Mouse (Mus musculus) embryonic stem cell, embryonic (primary cell): Measurements from ENCODE around the gene Hoxb3.

ENCODE experiments used
- CTCF ChIA-PET, 4 experiments: fragments of 300-600 bp in 2 of 4; fragments of 350-600 bp in 2 of 4; sonication (Branson Sonifier 250); formaldehyde crosslinking; loops; one replicate each; lab custom pipeline; 2022; ENCODE audit warnings: inconsistent platforms in 2 of 4; lab: Charles Lee
- POLR2A ChIA-PET, 4 experiments: fragments of 300-600 bp in 2 of 4; fragments of 350-600 bp in 2 of 4; sonication (Branson Sonifier 250); formaldehyde crosslinking; loops; one replicate each; lab custom pipeline; 2022; ENCODE audit warnings: antibody characterized with exemption in 4 of 4, inconsistent platforms in 1 of 4; lab: Charles Lee

The Hoxb3 gene

GRCm38 (mm10) chr11:96317608-96318367 lies 5.3 kb upstream of the Hoxb3 start, which contains the start of gene Hoxb4:
TSS of gene Hoxb4 (plus strand) at chr11:96318267.
- ChIA-PET POLR2A (interaction anchor here in 1 of 4 experiments (1.0 kb wide), 1 partner anchor 14 kb away, joined by 3 read pairs; no protein-coding TSS in a partner anchor), CTCF (interaction anchor here in 2 of 4 experiments (0.6 to 0.7 kb wide), 2 partner anchors 15 to 216 kb away, joined by 3 read pairs; no protein-coding TSS in a partner anchor)

GRCm38 (mm10) chr11:96318368-96319070 lies 4.6 kb upstream of the Hoxb3 start:
- ChIA-PET POLR2A (interaction anchor here in 1 of 4 experiments (1.0 kb wide), 1 partner anchor 14 kb away, joined by 3 read pairs; no protein-coding TSS in a partner anchor), CTCF (no interaction called here)

DNA sequence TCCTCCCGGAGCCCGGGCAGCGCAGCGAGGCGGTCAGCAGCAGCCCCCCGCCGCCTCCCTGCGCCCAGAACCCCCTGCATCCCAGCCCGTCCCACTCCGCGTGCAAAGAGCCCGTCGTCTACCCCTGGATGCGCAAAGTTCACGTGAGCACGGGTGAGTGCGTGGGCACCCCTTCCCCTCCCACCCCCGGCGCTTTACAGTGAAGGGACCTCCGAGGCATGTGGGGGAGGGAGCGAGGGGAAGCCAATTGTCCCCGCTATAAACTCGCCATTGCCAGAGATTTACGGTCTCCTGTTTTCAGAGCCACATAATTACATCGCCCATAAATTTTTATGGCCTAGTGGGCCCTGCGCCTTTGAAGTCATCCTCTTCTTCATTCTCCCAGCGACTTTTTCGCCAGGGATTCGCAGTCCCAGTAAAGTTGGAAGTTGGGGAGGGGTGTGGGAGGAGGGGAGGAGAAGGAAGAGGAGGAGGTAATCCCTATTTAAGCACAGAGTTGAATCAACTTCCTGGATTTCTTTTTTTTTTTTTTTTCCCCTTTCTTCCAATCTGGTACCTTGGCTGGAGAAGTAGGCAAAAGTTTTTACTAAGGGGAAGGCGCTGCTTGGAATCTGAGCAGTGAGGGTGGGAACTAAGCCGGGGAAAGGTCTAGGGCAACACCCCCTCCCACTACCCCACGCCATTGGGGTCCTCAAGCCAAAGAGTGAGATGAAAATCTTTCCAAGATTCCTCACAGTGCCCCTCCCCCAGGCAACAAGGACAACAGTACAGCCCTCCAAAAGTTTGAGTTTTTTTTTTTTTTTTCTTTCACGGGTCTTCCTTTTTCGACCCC lies 3.8 kb upstream of the Hoxb3 start:
- CTCF ChIA-PET, result interaction anchor here in 1 of 4 experiments (0.6 kb wide), 1 partner anchor 12 kb away, joined by 3 read pairs; no protein-coding TSS in a partner anchor
- POLR2A ChIA-PET, result no interaction called here

DNA sequence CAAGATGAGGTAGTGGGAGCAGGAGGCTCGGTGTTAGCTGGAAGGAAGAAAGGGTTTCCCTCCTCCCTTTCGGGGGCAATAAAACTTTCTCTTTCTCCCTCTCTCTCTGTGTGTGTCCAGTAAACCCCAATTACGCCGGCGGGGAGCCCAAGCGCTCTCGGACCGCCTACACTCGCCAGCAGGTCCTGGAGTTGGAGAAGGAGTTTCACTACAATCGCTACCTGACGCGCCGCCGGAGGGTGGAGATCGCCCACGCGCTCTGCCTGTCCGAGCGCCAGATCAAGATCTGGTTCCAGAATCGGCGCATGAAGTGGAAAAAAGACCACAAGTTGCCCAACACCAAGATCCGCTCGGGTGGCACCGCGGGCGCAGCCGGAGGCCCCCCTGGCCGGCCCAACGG lies 3.2 kb upstream of the Hoxb3 start:
- POLR2A ChIA-PET, result no interaction called here
- CTCF ChIA-PET, result interaction anchor here in 1 of 4 experiments (0.6 kb wide), 1 partner anchor 12 kb away, joined by 3 read pairs; no protein-coding TSS in a partner anchor

DNA sequence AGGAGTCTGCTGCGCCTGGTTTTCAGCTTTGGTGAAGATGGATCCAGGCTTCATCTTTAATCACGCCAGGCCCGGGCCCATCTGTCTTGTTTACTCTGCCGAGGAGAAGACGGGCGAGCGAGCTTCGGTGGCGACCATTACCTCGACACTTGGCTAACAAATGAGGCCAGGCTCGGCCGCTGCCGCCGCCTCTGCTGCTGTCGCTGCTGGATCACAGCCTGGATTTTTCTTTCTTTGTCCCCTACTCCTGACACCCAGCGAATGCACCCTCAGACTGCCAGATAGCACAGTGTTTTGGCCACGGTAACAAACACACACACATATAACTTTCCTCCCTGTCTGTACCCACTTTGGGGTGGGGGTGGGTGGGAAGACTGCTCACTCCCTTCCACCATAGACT lies 2.4 kb upstream of the Hoxb3 start:
- ChIA-PET POLR2A (no interaction called here), CTCF (interaction anchor here in 1 of 4 experiments (0.5 to 0.6 kb wide), 2 partner anchors 84 to 377 kb away, joined by 4 read pairs; no protein-coding TSS in a partner anchor)

DNA sequence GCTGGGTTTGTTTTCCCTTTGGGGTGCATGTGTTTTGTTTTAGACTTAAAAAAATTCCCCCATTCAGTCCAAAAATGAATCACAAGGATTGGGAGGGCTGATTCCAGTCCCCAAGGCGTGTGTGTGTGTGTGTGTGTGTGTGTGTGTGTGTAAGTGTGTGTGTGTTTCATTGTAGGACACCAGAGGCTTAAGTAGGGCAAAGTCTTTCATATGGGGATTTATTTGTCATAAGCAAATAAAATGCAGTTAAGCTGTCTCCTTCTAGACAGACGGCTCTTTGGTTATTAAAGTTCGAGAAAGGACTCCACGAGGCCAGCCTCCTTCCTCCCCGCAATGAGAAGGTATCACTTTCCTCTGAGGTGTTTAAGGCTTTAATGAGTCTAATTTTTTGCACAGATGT lies 1.3 kb upstream of the Hoxb3 start:
- ChIA-PET CTCF (interaction anchor here in 3 of 4 experiments (0.6 to 1.1 kb wide), 4 partner anchors 10 to 240 kb away, joined by 3 to 5 read pairs (median 4); no protein-coding TSS in a partner anchor), POLR2A (interaction anchor here in 1 of 4 experiments (0.6 to 1.6 kb wide), 4 partner anchors 10 to 153 kb away, joined by 3 to 4 read pairs (median 3); no protein-coding TSS in a partner anchor)

DNA sequence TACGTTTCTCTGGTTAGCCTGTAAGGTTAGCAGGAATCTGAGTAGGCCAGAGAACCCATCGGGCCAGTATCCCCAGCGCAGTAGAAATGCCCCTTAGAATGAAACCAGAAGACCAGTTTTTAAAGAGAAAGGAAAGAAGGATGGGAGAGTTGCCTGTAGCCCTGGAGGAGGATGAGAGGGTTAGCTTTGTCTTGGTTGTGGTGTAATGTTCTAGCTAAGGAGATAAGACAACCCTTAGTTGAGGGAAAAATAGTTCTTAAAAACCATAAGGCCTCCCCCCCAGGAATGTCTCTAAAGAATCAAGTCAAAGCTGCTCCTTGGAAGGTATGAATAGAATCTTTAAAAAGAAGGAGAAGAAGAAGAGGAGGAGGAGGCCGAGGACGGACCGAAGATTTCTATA lies 388 bp upstream of the Hoxb3 start:
- ChIA-PET POLR2A (interaction anchor here in 2 of 4 experiments (0.7 to 1.6 kb wide), 4 partner anchors 9 to 64 kb away, joined by 3 to 4 read pairs (median 4); partner anchors contain the start of gene Hoxb5 (in 1 of the 2)), CTCF (interaction anchor here in 3 of 4 experiments (0.5 to 1.1 kb wide), 4 partner anchors 9 to 297 kb away, joined by 3 to 5 read pairs (median 4); no protein-coding TSS in a partner anchor)

DNA sequence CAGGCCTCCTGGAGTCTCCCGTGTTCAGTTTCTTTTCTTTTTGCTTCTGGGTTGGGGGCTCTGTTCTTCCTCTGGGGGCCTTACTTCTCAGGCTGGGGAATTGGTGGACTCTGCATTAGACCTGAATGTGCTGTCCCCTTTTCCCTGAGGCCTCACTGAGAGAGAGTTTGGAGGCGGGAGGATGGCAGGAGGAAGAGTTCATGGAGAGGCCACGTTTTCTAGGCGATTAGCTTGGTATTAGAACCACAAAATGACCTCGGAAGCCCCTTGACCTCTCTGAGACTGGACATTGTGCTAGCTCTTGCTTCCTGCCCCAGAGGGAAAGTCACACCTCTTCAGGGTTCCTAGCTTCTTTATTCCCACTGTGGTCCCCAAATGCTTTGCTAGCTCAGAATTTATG lies 999 bp downstream of the Hoxb3 start:
- ChIA-PET CTCF (interaction anchor here in 3 of 4 experiments (0.5 to 2.0 kb wide), 6 partner anchors 9 to 862 kb away, joined by 3 to 9 read pairs (median 4); no protein-coding TSS in a partner anchor), POLR2A (interaction anchor here in 1 of 4 experiments (0.7 to 1.3 kb wide), 3 partner anchors 10 to 320 kb away, joined by 3 to 4 read pairs (median 3); no protein-coding TSS in a partner anchor)

- ChIA-PET POLR2A (interaction anchor here in 1 of 4 experiments (0.6 to 0.9 kb wide), 3 partner anchors 9 to 111 kb away, joined by 4 to 7 read pairs (median 5); partner anchors contain the start of gene Hoxb5), CTCF (interaction anchor here (0.6 to 2.0 kb wide), 8 partner anchors 10 to 114 kb away, joined by 3 to 7 read pairs (median 5); no protein-coding TSS in a partner anchor)
Measured at GRCm38 (mm10) chr11:96324965-96325364, 1.8 kb downstream of the Hoxb3 start.

GRCm38 (mm10) chr11:96325747-96326212 lies 2.7 kb downstream of the Hoxb3 start:
- ChIA-PET CTCF (interaction anchor here in 2 of 4 experiments (0.6 to 2.0 kb wide), 2 partner anchors 31 to 47 kb away, joined by 5 to 7 read pairs; no protein-coding TSS in a partner anchor), POLR2A (interaction anchor here in 2 of 4 experiments (0.5 to 1.9 kb wide), 3 partner anchors 11 to 24 kb away, joined by 4 to 6 read pairs (median 5); partner anchors contain the start of gene Hoxb2 (in 1 of the 2))

DNA sequence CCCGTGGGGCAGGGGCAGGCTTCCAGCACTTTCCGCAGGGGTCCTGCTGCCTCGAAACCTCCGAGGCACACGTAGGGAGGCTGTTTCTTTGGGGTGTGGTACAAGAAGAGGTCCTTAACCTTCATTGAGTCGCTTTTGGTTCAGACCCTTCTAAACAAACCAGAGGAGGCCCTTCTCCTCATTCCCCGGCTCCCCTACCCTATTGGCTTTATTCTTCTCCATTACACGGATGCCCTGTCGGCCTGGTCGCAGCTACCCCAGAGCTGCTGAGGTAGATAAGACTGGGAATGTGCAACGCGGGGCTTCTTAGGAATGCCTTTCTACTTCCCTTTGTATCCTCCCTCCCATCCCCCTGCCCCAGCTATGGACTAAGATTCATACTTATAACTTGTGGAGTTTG lies 3.6 kb downstream of the Hoxb3 start:
- ChIA-PET POLR2A (interaction anchor here in 2 of 4 experiments (0.7 to 1.9 kb wide), 5 partner anchors 10 to 47 kb away, joined by 3 to 5 read pairs (median 3); no protein-coding TSS in a partner anchor), CTCF (interaction anchor here in 3 of 4 experiments (0.5 to 1.4 kb wide), 7 partner anchors 18 to 64 kb away, joined by 3 to 6 read pairs (median 3); partner anchors contain the start of gene Hoxb5 (in 1 of the 3))

- ChIA-PET CTCF (interaction anchor here in 3 of 4 experiments (0.5 to 1.4 kb wide), 5 partner anchors 17 to 65 kb away, joined by 3 to 4 read pairs (median 3); no protein-coding TSS in a partner anchor), POLR2A (interaction anchor here in 2 of 4 experiments (0.7 to 1.9 kb wide), 5 partner anchors 11 to 47 kb away, joined by 3 to 5 read pairs (median 3); no protein-coding TSS in a partner anchor)
Measured at GRCm38 (mm10) chr11:96327122-96327521, 4.0 kb downstream of the Hoxb3 start.

DNA sequence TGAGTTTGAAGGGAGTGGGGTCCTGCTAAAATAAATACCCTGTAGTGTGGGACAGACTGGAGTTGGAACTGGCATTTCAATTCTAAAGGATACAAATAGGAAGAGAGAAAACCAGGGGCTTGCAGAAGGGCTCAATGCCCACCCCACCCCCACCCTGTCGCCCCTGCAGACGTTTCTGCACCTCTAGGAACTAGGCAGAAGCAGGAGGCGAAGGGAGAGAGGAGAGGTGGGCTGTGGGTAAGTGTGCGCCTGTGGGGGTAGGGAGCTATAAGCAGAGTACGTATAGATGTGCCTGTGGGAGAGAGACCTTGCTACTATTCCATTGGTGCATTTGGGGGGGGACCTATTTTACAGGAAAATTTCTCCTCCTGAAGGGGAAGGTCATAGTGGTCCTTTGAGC lies 4.6 kb downstream of the Hoxb3 start:
- ChIA-PET CTCF (interaction anchor here in 1 of 4 experiments (1.4 kb wide), 1 partner anchor 25 kb away, joined by 3 read pairs; no protein-coding TSS in a partner anchor), POLR2A (no interaction called here)

DNA sequence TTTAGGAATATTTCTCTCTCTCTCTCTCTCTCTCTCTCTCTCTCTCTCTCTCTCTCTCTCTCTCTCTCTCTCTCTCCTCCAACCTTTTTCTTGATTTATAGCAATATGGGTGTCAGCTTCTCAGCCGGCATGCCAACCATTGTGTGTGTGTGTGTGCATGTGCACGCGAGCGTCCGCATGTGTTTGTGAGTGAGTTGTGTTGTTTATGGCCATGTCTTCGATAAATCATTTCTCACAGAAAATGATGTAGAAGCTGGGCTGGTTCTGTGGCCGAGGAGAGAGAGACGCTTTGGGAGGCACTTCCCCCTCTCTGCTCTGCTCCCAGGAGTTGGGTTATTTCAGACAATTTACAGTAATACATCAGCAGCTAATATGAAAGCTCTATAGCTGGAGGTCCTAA lies 5.5 kb downstream of the Hoxb3 start:
- POLR2A ChIA-PET, result interaction anchor here in 2 of 4 experiments (0.7 to 0.8 kb wide), 2 partner anchors 13 to 25 kb away, joined by 3 read pairs; no protein-coding TSS in a partner anchor
- CTCF ChIA-PET, result interaction anchor here in 1 of 4 experiments (1.1 kb wide), 1 partner anchor 50 kb away, joined by 3 read pairs; no protein-coding TSS in a partner anchor

- POLR2A ChIA-PET, result interaction anchor here in 2 of 4 experiments (0.8 to 2.5 kb wide), 6 partner anchors 9 to 18 kb away, joined by 3 to 12 read pairs (median 4); partner anchors contain the start of gene Hoxb4 (in 1 of the 2)
- CTCF ChIA-PET, result interaction anchor here in 2 of 4 experiments (0.6 to 1.1 kb wide), 6 partner anchors 10 to 260 kb away, joined by 3 to 4 read pairs (median 3); partner anchors contain the start of gene Hoxb2 (in 1 of the 2)
Measured at GRCm38 (mm10) chr11:96332105-96332504, 9.0 kb downstream of the Hoxb3 start.

- POLR2A ChIA-PET, result interaction anchor here in 2 of 4 experiments (0.8 to 2.5 kb wide), 6 partner anchors 8 to 28 kb away, joined by 3 to 12 read pairs (median 3); partner anchors contain the start of gene Hoxb4 (in 1 of the 2)
- CTCF ChIA-PET, result interaction anchor here in 3 of 4 experiments (0.7 to 1.6 kb wide), 7 partner anchors 9 to 259 kb away, joined by 3 to 6 read pairs (median 3); partner anchors contain the start of gene Hoxb5 (in 1 of the 3)
Measured at GRCm38 (mm10) chr11:96332618-96333032, 9.5 kb downstream of the Hoxb3 start.
